Mouse (Mus musculus) bone marrow macrophage, adult 2 months (primary cell): ENCODE measurements at regions not wholly inside any gene's neighbourhood (a gene's known extent, or its start where the extent isn't known, plus 50 kb on each side); places are given as distances from the start of the nearest gene placed in this dataset.

Experiments used
- CTCF ChIP-seq: IDR thresholded peaks from 2 replicates; pipeline ENCODE4 v1.5.1; 2012; ENCODE audit warnings: low read depth, mild to moderate bottlenecking, low read length, moderate library complexity
- POLR2A ChIP-seq: IDR thresholded peaks from 2 replicates; pipeline ENCODE4 v1.6.1; 2012; ENCODE audit warnings: mild to moderate bottlenecking, low read depth, low read length, borderline replicate concordance

GRCm38 (mm10) chr5:4561661-4562060 is 196.2 kb downstream of the Fzd1 start:
- TF ChIP-seq CTCF (no peak), POLR2A (no peak)
